Mouse (Mus musculus): ENCODE results near the gene Slc4a8.

DNA sequence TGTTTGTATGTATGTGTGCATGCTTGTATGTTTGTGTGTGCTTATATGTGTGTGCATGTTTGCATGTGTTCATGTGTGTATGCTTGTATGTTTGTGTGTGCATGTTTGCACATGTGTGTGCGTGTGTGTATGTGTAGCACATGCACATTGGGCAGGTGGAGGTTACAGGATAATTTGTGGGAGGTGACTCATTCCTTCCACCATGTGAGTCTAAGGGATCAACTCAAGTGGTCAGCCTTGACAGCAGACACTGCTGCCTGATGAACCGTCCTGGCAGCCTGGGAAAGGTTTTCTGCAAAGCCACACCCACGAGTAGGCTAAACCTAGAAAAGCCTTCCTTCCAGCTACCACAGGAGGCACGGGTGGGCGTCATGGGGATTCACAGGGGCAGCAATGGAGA, 99.3 kb downstream of the Slc4a8 start:
- TF ChIP-seq CTCF (IDR thresholded peaks at IDR 0.05; ENCODE audit: low read depth) (no peak), EP300 (optimal IDR thresholded peaks at IDR 0.05) (no peak)
